Mouse (Mus musculus) hindlimb bud, embryonic 11.5 days (tissue): Measurements from ENCODE around the gene Ngp.
A peak's percentile ranks its signal among the peaks of the same experiment; 100 is the strongest.

Source experiments
- DNase-seq: peaks from one replicate; pipeline ENCODE4 v3.0.0-alpha.2; 2012; ENCODE audit warnings: low read depth, low spot score; ENCODE audit errors: extremely low spot score

Gene Ngp

GRCm38 (mm10) chr9:110431241-110431640 is 11.7 kb downstream of the Ngp start:
- no peak for DNase-seq

- no peak for DNase-seq
These were observed 13.5 kb downstream of the Ngp start for GRCm38 (mm10) chr9:110433045-110433444.

GRCm38 (mm10) chr9:110436041-110436440 is 16.5 kb downstream of the Ngp start:
- no peak for DNase-seq

- no peak for DNase-seq
These were observed 20.5 kb downstream of the Ngp start for GRCm38 (mm10) chr9:110440049-110440448.

DNA sequence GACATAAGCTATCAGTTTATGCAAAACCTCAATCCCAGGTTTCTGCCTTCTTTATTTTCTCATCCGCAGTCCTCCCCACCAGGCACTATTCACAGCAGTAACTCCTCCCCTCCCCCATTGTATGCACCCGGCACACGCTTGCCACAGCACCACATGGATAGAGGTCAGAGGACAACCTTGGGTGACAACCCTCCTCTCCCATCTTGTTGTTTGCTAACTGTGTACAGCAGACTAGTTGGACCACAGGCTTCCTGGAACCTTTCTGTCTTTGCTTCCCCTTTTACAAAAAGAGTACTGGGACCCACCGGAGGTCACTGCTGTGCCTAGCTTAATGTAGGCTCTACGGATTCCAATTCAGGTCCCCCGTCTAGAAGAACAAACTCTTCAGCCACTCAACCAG is 21.0 kb downstream of the Ngp start:
- DNase-seq, result no peak

- no peak for DNase-seq
These were observed 28.8 kb downstream of the Ngp start for GRCm38 (mm10) chr9:110448356-110448755.

GRCm38 (mm10) chr9:110448857-110449617 is 29.5 kb downstream of the Ngp start:
- peak; percentile 83 for DNase-seq

- no peak for DNase-seq
These were observed 33.0 kb downstream of the Ngp start for GRCm38 (mm10) chr9:110452523-110452922.

DNA sequence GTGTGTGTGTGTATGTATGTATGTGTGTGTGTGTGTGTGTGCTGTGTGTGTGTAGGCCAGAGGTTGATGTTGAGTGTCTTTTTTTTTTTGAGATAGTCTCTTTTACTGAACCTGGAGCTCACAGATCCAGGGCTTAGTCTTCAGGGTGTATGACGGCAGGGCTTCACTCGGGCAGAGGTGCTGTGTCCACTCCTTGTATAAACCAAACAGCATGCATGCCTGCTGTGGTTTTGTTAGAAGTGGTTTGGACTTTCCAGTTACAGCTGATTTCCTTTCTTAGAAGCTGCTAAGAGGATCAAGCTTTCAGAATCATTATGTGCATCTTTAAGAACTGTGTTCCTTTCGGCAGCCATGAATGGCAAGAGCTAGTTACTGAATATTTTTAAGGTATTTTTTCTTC is 38.4 kb downstream of the Ngp start:
- no peak for DNase-seq

GRCm38 (mm10) chr9:110459145-110459727 is 39.7 kb downstream of the Ngp start:
- DNase-seq, result no peak

DNA sequence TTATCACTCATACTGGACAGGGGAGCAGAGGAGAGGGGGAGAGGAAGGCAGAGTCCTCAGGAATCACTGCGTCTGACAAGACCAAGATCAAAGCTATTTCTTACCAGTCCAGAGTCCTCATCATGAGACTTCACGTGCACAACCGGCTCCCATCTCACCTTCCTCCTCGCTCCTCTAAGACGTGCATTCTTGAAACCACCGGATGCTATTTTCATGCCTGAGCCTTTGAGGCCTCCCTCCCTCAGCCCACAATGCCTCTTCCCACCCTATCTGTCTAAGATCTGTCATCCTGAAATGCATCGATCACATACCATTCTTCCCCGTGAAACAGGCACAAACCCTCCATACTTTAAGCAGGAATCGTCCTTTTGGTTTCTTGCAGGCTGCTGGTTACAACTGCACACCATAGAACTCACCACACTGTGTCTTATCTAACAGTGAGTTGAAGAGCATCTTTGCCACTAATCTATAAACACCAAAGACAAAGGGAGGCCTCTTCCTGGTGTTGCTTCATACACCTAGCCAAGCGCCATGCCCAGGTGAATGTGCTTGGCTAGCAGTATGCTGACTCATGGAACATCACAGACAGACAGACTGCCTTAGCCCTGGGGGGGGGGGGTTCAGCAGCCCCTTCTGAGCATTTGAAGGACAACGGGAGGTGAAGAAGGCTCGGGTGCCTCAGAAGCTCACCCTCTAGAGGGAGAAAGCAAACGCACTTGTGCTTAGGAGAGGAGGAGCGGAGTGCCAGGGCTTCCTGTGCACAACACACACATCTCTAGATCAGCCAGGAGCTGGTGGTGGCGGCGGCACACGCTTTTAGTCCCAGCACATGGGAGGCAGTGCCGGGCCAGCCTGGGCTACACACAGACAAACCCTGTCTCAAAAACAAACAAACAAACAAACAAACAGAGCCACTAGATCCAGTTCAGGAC is 41.6 kb downstream of the Ngp start:
- no peak for DNase-seq

- DNase-seq, result no peak
These were observed 42.8 kb downstream of the Ngp start for GRCm38 (mm10) chr9:110462321-110462720.

DNA sequence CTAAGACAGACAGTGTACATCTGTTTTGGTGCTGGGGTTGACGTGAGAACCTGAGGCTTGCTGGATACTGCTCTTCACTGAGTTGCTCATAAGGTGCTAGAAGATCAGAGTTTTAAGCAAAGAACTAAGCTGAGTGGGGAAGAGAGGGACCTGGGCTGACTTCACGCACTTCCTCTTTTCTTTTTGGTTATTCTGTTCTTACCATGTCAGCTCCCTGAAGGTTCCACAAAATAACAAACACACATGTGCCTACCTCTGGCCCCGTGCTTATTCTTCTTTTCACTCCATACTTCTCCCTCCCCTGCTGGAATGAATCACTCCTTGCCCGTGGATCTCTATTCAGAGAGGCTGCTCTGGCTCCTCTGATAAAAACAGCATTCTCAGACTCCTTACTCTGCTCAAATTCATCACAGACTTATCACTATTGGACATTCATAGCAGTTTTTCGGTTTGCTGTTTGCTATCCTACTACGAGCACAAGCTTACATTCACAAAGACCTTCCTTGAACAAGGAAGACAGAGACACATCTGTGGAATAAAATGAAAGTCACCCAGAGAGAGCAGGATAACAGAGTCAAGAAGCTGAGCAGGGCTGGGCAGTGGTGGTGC is 44.5 kb downstream of the Ngp start:
- DNase-seq, result no peak

- no peak for DNase-seq
These were observed 45.8 kb downstream of the Ngp start for GRCm38 (mm10) chr9:110465336-110465735.

- DNase-seq, result no peak
These were observed 46.6 kb downstream of the Ngp start for GRCm38 (mm10) chr9:110466179-110466578.
